Mouse (Mus musculus) G1E (cell line): ENCODE data around the gene Ccdc47.

Experiments
- CTCF ChIP-seq: IDR thresholded peaks from 2 replicates; pipeline ENCODE4 v1.5.1; 2012; ENCODE audit warnings: low read depth, low read length, inconsistent platforms, mixed read lengths
- GATA1 ChIP-seq: IDR thresholded peaks from 2 replicates; pipeline ENCODE4 v1.6.1; 2012; ENCODE audit warnings: borderline replicate concordance, low read length, inconsistent platforms, mixed read lengths
- TAL1 ChIP-seq: conservative IDR thresholded peaks from 2 replicates; pipeline ENCODE4 v1.6.1; 2012; ENCODE audit warnings: low read depth, low read length, inconsistent platforms, mixed read lengths

- TF ChIP-seq CTCF (no peak), GATA1 (no peak), TAL1 (no peak)
Measured at GRCm38 (mm10) chr11:106192241-106192640, 23.9 kb downstream of the Ccdc47 start.
